Mouse (Mus musculus) CH12.LX (cell line): ENCODE measurements at regions not wholly inside any gene's neighbourhood (a gene's known extent, or its start where the extent isn't known, plus 50 kb on each side); places are given as distances from the start of the nearest gene placed in this dataset.

Experiments used
- CTCF ChIP-seq, 2 experiments: IDR thresholded peaks in 1 of 2; conservative IDR thresholded peaks in 1 of 2; 2 replicates each; pipeline ENCODE4 v1.5.1; 2011 to 2012; ENCODE audit warnings: low read depth in 2 of 2, low read length in 2 of 2, improper control_type of control experiment in 1 of 2, inconsistent platforms in 1 of 2, mild to moderate bottlenecking in 1 of 2, moderate library complexity in 1 of 2
- EP300 ChIP-seq: IDR thresholded peaks from 2 replicates; pipeline ENCODE4 v1.6.1; 2011; ENCODE audit warnings: low read length, improper control_type of control experiment
- ETS1 ChIP-seq: conservative IDR thresholded peaks from 2 replicates; pipeline ENCODE4 v1.6.1; 2012; ENCODE audit warnings: low read depth, mild to moderate bottlenecking, inconsistent platforms, low read length, improper control_type of control experiment, moderate library complexity
- GABPA ChIP-seq: IDR thresholded peaks from 2 replicates; pipeline ENCODE4 v1.6.1; 2012; ENCODE audit warnings: low read depth, low read length, improper control_type of control experiment, inconsistent platforms; ENCODE audit not compliant: insufficient replicate concordance
- JUND ChIP-seq: conservative IDR thresholded peaks from 2 replicates; pipeline ENCODE4 v1.6.1; 2011; ENCODE audit warnings: low read depth, low read length, improper control_type of control experiment
- MAX ChIP-seq: IDR thresholded peaks from 2 replicates; pipeline ENCODE4 v1.6.1; 2011; ENCODE audit warnings: low read length, improper control_type of control experiment
- MAZ ChIP-seq: IDR thresholded peaks from 2 replicates; pipeline ENCODE4 v1.6.1; 2012; ENCODE audit warnings: low read depth, mild to moderate bottlenecking, inconsistent platforms, low read length, improper control_type of control experiment, moderate library complexity
- POLR2A ChIP-seq: IDR thresholded peaks from 2 replicates; pipeline ENCODE4 v1.6.1; 2011; ENCODE audit warnings: low read depth, mild to moderate bottlenecking, improper control_type of control experiment, low read length
- SMC3 ChIP-seq: IDR thresholded peaks from 2 replicates; pipeline ENCODE4 v1.6.1; 2011; ENCODE audit warnings: low read depth, low read length, improper control_type of control experiment
- UBTF ChIP-seq: IDR thresholded peaks from 2 replicates; pipeline ENCODE4 v1.6.1; 2012; ENCODE audit warnings: low read depth, mild to moderate bottlenecking, inconsistent platforms, low read length, improper control_type of control experiment, moderate library complexity
- USF1 ChIP-seq: IDR thresholded peaks from 2 replicates; pipeline ENCODE4 v1.6.1; 2014; ENCODE audit warnings: low read depth, mild to moderate bottlenecking, inconsistent platforms, low read length, improper control_type of control experiment
- ZC3H11A ChIP-seq: IDR thresholded peaks from 2 replicates; pipeline ENCODE4 v1.6.1; 2012; ENCODE audit warnings: low read depth, mild to moderate bottlenecking, inconsistent platforms, low read length, improper control_type of control experiment

- TF ChIP-seq USF1 (no peak), MAZ (peak; percentile 75; the same call in 1 of the 2 replicates), CTCF (conservative IDR thresholded peaks at IDR 0.05 in 1 of 2, IDR thresholded peaks at IDR 0.05 in 1 of 2; ENCODE audit: low read depth in 2 of 2, low read length in 2 of 2) (no peak), EP300 (peak; percentile 99), MAX (peak; percentile 68), ZC3H11A (no peak), JUND (peak; percentile 97), GABPA (no peak), ETS1 (peak; percentile 96), SMC3 (peak; percentile 30), UBTF (no peak), POLR2A (no peak)
These were observed 89.6 kb upstream of the Egln3 start for GRCm38 (mm10) chr12:54293248-54293647.
